Mouse (Mus musculus): ENCODE results near the gene Vkorc1l1. TPM values are rescaled to one million over a fixed set of nuclear protein-coding genes. Genes with fewer than 3 reads are reported as not detected.

The Vkorc1l1 gene
- polyA plus RNA-seq, 1 experiment from 2014 or later: 13.3 TPM

DNA sequence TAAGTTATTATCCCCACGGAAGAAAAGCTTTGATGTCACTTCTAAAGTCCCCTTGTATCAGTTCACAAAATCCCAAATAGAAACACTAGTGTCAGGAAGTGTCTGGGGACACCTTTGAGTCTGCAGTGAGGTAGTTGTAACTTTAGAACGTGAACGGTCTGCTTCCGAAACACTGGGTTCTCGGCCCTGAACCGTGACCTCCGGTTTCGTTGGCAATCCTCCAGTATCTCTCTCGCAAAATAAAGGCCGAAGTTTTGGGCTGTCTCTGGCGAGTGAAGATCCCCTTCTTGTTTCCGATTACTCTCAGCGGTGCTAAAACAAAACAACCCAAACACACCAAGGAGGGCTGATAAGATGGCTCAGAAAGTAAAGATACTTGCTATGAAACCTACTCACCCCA lies 47.6 kb downstream of the Vkorc1l1 start:
- Histone ChIP-seq H3K4me2 (ENCODE audit: low read depth, low read length) (no peak overlapping the region), H3K9me3 (replicated peaks; ENCODE audit: control insufficient read depth, low read length) (no peaks in the 10 kb centered on the region), H3K4me1 (ENCODE audit: control insufficient read depth, insufficient read depth, low read length) (no peaks in the 10 kb centered on the region), H3K36me3 (ENCODE audit: control insufficient read depth, insufficient read depth) (peaks cover 4% of the 10 kb centered on the region), H3K27me3 (ENCODE audit: control insufficient read depth, insufficient read depth, low read length) (no peaks in the 10 kb centered on the region), H3K27ac (ENCODE audit: low read length) (no peak overlapping the region), H3K9ac (ENCODE audit: low read length) (no peak overlapping the region), H3K4me3 (ENCODE audit: low read length) (no peak overlapping the region)
- no peak for ATAC-seq (replicated peaks; ENCODE audit: extremely low read depth, insufficient read depth, low FRiP score)
- 76% methylated on average over 13 of the region's 13 CpGs for WGBS

DNA sequence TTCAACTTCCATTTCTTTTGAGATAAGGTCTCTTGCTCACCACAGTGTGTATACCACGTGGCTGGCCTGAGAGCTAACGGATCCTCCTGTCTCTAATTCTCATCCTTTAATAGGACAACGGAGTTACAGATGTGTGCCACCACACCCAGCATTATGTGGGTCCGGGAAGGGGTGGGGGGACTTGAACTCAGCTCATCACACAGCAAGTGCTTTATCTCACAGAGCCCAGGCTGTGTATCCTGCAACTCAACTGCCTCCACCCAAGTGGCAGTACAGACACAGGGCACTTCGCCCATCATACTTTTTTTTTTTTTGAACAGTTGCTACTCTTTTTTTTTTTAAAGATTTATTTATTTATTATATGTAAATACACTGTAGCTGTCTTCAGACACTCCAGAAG lies 50.1 kb downstream of the Vkorc1l1 start:
- no peaks in the 10 kb centered on the region for H3K9me3 ChIP-seq (replicated peaks; ENCODE audit: control insufficient read depth, low read length)
- no peaks in the 10 kb centered on the region for H3K27me3 ChIP-seq (ENCODE audit: control insufficient read depth, insufficient read depth, low read length)
- H3K4me1 ChIP-seq (ENCODE audit: control insufficient read depth, insufficient read depth, low read length): no peaks in the 10 kb centered on the region
- no peak overlapping the region for H3K4me3 ChIP-seq (ENCODE audit: low read length)
- no peak for ATAC-seq (replicated peaks; ENCODE audit: extremely low read depth, insufficient read depth, low FRiP score)
- H3K4me2 ChIP-seq (ENCODE audit: low read depth, low read length): no peak overlapping the region
- 88% methylated on average over 5 of the region's 5 CpGs for WGBS
- no peak overlapping the region for H3K9ac ChIP-seq (ENCODE audit: low read length)
- peaks cover 10% of the 10 kb centered on the region for H3K36me3 ChIP-seq (ENCODE audit: control insufficient read depth, insufficient read depth)
- H3K27ac ChIP-seq (ENCODE audit: low read length): no peak overlapping the region

DNA sequence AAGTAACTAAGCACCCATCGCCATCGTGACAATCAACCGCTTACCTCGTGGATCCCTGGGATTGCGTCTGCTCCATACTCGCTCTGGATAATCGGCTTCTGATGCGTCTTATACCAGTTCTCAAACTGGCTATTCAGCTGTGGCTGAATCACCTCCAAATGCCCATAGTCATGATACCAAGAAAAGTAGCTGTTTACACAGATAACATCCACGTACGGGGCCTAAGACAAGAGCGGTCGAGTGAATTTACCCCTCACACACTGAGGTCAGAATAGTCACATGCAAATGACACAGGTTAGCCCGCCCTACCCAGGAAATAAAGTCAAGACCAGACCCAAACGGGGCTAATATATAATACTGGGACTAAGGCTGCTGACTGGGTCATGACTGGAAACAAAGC lies 51.6 kb downstream of the Vkorc1l1 start:
- Histone ChIP-seq H3K27ac (ENCODE audit: low read length) (no peak overlapping the region), H3K4me3 (ENCODE audit: low read length) (no peak overlapping the region), H3K4me2 (ENCODE audit: low read depth, low read length) (no peak overlapping the region), H3K9ac (ENCODE audit: low read length) (no peak overlapping the region), H3K27me3 (ENCODE audit: control insufficient read depth, insufficient read depth, low read length) (no peaks in the 10 kb centered on the region), H3K4me1 (ENCODE audit: control insufficient read depth, insufficient read depth, low read length) (no peaks in the 10 kb centered on the region), H3K36me3 (ENCODE audit: control insufficient read depth, insufficient read depth) (peaks cover 6% of the 10 kb centered on the region), H3K9me3 (replicated peaks; ENCODE audit: control insufficient read depth, low read length) (no peaks in the 10 kb centered on the region)
- WGBS: 92% methylated on average over 14 of the region's 14 CpGs
- no peak for ATAC-seq (replicated peaks; ENCODE audit: extremely low read depth, insufficient read depth, low FRiP score)

DNA sequence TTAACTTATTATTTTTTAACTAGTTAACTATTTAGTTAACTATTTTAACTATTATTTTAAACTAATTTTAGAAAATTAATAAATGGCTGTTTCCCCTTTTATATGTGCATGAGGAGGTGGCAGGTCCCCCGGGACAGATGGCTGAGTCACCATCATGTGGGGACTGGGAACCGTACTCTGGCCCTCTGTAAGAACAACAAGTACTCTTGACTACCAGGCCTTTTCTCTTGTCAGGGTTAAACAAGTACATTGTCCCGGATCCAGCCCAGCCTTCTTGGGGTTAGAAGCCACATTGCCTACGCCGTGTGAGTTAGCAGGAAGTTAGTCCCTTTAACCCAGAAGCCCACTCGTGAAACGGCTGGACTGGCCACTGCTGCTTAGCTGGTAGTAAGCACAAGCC lies 53.2 kb downstream of the Vkorc1l1 start:
- H3K9ac ChIP-seq (ENCODE audit: low read length): no peak overlapping the region
- no peak overlapping the region for H3K27ac ChIP-seq (ENCODE audit: low read length)
- no peak overlapping the region for H3K4me3 ChIP-seq (ENCODE audit: low read length)
- no peak overlapping the region for H3K4me2 ChIP-seq (ENCODE audit: low read depth, low read length)
- H3K9me3 ChIP-seq (replicated peaks; ENCODE audit: control insufficient read depth, low read length): no peaks in the 10 kb centered on the region
- H3K27me3 ChIP-seq (ENCODE audit: control insufficient read depth, insufficient read depth, low read length): no peaks in the 10 kb centered on the region
- 87% methylated on average over 7 of the region's 7 CpGs for WGBS
- ATAC-seq (replicated peaks; ENCODE audit: extremely low read depth, insufficient read depth, low FRiP score): no peak
- H3K4me1 ChIP-seq (ENCODE audit: control insufficient read depth, insufficient read depth, low read length): no peaks in the 10 kb centered on the region
- H3K36me3 ChIP-seq (ENCODE audit: control insufficient read depth, insufficient read depth): peaks cover 6% of the 10 kb centered on the region; the same call in 1 of the 2 replicates

DNA sequence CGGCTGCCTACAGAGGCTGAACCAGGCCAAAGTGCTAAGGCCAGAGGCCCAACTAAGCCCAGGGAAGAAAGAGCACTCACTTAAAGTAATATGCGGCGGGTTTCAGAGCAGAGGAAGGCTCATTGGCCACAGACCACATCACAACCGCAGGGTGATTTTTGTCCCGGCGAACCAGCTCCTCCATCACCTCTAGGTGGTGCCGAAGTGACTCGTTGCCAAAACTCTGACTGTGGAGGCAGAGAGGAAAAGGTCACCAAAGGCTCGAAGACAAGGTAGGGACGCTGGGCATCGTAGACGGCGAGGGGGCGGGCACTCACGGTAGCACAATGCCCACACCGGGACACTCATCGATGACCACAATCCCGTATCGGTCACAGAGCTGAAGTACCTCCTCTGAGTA lies 55.9 kb downstream of the Vkorc1l1 start:
- no peak overlapping the region for H3K27ac ChIP-seq (ENCODE audit: low read length)
- no peaks in the 10 kb centered on the region for H3K9me3 ChIP-seq (replicated peaks; ENCODE audit: control insufficient read depth, low read length)
- no peaks in the 10 kb centered on the region for H3K27me3 ChIP-seq (ENCODE audit: control insufficient read depth, insufficient read depth, low read length)
- WGBS: 61% methylated on average over 19 of the region's 19 CpGs
- H3K4me1 ChIP-seq (ENCODE audit: control insufficient read depth, insufficient read depth, low read length): peaks cover 6% of the 10 kb centered on the region
- no peak for ATAC-seq (replicated peaks; ENCODE audit: extremely low read depth, insufficient read depth, low FRiP score)
- H3K4me2 ChIP-seq (ENCODE audit: low read depth, low read length): no peak overlapping the region
- no peak overlapping the region for H3K4me3 ChIP-seq (ENCODE audit: low read length)
- H3K9ac ChIP-seq (ENCODE audit: low read length): no peak overlapping the region
- peaks cover 6% of the 10 kb centered on the region; the same call in 1 of the 2 replicates for H3K36me3 ChIP-seq (ENCODE audit: control insufficient read depth, insufficient read depth)

DNA sequence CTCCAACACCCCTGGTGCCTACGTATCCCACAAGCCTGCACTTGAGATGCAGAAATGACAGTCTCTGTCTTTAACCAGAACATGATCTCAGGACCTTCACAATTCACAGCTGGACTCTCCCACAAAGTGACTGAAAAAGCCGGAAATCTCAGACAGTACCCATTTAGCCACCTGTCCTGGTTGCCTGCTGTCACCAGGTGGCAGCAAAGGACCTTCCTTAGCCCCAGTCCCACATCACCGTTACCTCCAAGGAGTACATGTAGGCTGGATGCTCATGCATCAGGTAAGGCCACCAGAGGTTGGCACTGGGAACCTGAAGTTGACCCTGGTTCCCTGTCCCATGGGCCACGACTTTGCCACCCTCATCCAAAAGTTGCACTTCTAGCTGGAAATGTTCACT lies 57.3 kb downstream of the Vkorc1l1 start:
- Histone ChIP-seq H3K4me3 (ENCODE audit: low read length) (no peak overlapping the region), H3K4me2 (ENCODE audit: low read depth, low read length) (no peak overlapping the region), H3K9ac (ENCODE audit: low read length) (no peak overlapping the region), H3K27ac (ENCODE audit: low read length) (no peak overlapping the region), H3K4me1 (ENCODE audit: control insufficient read depth, insufficient read depth, low read length) (peaks cover 9% of the 10 kb centered on the region), H3K36me3 (ENCODE audit: control insufficient read depth, insufficient read depth) (peaks cover 6% of the 10 kb centered on the region; the same call in 1 of the 2 replicates), H3K9me3 (replicated peaks; ENCODE audit: control insufficient read depth, low read length) (no peaks in the 10 kb centered on the region), H3K27me3 (ENCODE audit: control insufficient read depth, insufficient read depth, low read length) (no peaks in the 10 kb centered on the region)
- 33% methylated on average over 4 of the region's 4 CpGs for WGBS
- no peak for ATAC-seq (replicated peaks; ENCODE audit: extremely low read depth, insufficient read depth, low FRiP score)

DNA sequence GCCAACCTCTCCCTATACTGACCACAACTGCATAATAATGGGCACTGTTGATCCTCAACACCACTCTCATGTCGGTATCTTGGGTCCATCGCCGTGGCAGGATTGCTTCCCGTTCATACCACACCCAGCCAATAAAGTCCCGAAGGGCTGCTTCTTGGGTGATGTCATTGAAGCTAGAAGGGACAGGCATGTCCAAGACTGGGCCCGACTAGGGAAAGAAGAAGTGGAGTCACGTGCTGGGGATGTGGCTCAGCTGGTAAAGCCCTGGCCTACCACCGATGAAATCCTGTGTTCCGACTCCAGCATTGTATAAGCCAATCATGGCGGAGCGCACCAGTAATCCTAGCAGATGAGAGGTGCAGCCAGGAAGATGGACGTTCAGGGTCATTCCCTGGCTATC lies 59.0 kb downstream of the Vkorc1l1 start:
- Histone ChIP-seq H3K27ac (ENCODE audit: low read length) (no peak overlapping the region), H3K9me3 (replicated peaks; ENCODE audit: control insufficient read depth, low read length) (peaks cover 5% of the 10 kb centered on the region; the same call in 1 of the 2 replicates), H3K27me3 (ENCODE audit: control insufficient read depth, insufficient read depth, low read length) (no peaks in the 10 kb centered on the region), H3K4me1 (ENCODE audit: control insufficient read depth, insufficient read depth, low read length) (peaks cover 9% of the 10 kb centered on the region), H3K36me3 (ENCODE audit: control insufficient read depth, insufficient read depth) (no peaks in the 10 kb centered on the region; the same call in 1 of the 2 replicates), H3K4me2 (ENCODE audit: low read depth, low read length) (no peak overlapping the region), H3K4me3 (ENCODE audit: low read length) (no peak overlapping the region), H3K9ac (ENCODE audit: low read length) (no peak overlapping the region)
- 85% methylated on average over 12 of the region's 12 CpGs for WGBS
- no peak for ATAC-seq (replicated peaks; ENCODE audit: extremely low read depth, insufficient read depth, low FRiP score)

DNA sequence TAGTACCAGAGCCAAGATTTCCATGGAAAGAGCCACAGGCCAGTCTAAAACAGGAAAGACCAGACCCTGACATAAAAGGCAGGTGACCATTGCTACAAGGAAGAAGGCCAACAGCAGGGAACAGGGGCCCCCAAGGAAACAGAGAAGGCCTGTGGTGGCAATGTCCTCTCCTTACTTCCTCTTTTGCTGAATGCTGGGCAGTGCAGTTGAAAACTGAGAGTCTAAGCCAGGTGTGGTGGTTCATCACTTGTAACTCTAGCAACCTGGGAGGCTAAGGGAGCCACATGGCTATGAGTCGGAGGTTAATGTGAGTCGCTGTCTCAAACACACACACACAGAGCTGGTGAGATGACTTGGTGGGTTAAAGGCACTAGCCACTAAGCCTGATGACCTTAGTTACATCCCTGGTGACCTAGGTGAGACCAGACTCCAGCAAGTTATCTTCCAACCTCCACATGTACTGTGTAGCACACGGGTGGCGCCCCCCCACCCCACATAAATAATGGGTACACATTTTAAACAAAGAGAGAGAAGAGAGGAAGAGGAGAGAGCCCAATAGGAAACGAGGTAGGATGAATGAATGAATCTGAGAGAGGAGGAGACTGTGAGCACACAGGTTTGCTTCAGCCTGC lies 59.7 kb downstream of the Vkorc1l1 start:
- H3K36me3 ChIP-seq (ENCODE audit: control insufficient read depth, insufficient read depth): no peaks in the 10 kb centered on the region
- peak overlapping the region; percentile 64 for H3K4me2 ChIP-seq (ENCODE audit: low read depth, low read length)
- H3K9me3 ChIP-seq (replicated peaks; ENCODE audit: control insufficient read depth, low read length): peaks cover 5% of the 10 kb centered on the region; the same call in 1 of the 2 replicates
- peak overlapping the region; percentile 63 for H3K9ac ChIP-seq (ENCODE audit: low read length)
- H3K27ac ChIP-seq (ENCODE audit: low read length): 0 out of 2 replicates have a peak overlapping the region, but pooled peaks have one; percentile 49
- H3K27me3 ChIP-seq (ENCODE audit: control insufficient read depth, insufficient read depth, low read length): no peaks in the 10 kb centered on the region
- H3K4me3 ChIP-seq (ENCODE audit: low read length): peak overlapping the region; percentile 68
- no peak for ATAC-seq (replicated peaks; ENCODE audit: extremely low read depth, insufficient read depth, low FRiP score)
- WGBS: 65% methylated on average over 5 of the region's 5 CpGs
- peaks cover 9% of the 10 kb centered on the region for H3K4me1 ChIP-seq (ENCODE audit: control insufficient read depth, insufficient read depth, low read length)

DNA sequence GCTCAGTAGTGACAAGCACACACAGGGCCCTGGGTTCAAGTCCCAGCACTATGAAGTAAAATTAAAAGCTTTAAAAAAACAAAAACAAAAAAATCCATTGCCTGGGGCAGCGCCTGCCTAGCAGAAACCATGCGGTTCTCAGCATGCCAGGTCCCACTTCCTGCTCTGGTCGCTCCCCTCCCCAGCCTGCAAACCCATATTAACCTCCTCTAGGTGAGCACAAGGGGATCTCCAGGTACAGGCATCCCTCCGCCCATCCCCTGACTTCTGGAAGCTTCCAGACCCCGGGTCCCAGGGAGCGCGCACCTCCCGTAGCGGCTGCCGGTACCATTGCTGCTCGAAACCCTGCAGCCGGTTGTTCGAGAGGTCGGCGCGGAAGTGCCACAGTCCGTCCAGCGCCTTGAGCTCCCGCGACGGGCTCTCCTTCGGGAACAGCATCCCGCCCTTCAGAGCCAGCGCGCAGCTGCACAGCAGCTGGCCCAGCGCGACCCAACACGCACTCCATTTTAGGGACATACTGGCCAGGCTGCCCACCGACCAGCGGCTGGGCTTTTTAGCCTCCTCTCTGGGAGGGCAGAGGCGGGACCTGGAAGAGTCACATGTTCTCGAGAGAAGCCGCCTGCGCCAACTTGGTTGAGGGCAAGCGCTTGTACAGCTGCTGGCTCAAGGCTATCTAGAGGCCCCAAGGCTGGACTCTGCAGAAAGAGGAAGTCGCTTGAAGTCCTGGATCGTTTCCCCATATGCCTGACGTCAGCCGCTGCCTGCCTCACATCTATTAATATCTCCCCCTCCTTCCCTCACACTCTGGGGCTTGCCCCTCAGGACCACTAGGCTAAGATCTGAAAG lies 60.8 kb downstream of the Vkorc1l1 start, which contains the start of gene Gusb:
Gene Gusb (minus strand): TSS at position 749 of the 846 bp plus-strand sequence.
- Histone ChIP-seq H3K4me3 (ENCODE audit: low read length) (peak within 1 kb of the TSS; percentile 68), H3K27me3 (ENCODE audit: control insufficient read depth, insufficient read depth, low read length) (no peaks in the 10 kb centered on the region), H3K9ac (ENCODE audit: low read length) (peak within 1 kb of the TSS; percentile 63), H3K27ac (ENCODE audit: low read length) (peak within 1 kb of the TSS; percentile 49), H3K36me3 (ENCODE audit: control insufficient read depth, insufficient read depth) (no peaks in the 10 kb centered on the region), H3K4me1 (ENCODE audit: control insufficient read depth, insufficient read depth, low read length) (peaks cover 9% of the 10 kb centered on the region), H3K4me2 (ENCODE audit: low read depth, low read length) (peak within 1 kb of the TSS; percentile 64), H3K9me3 (replicated peaks; ENCODE audit: control insufficient read depth, low read length) (peaks cover 5% of the 10 kb centered on the region; the same call in 1 of the 2 replicates)
- under 1% methylated on average over 39 of the region's 39 CpGs for WGBS
- peak; percentile 92 for ATAC-seq (replicated peaks; ENCODE audit: extremely low read depth, insufficient read depth, low FRiP score)
